Mouse (Mus musculus): Measurements from ENCODE around the gene Ccdc15. TPM values are rescaled to one million over a fixed set of nuclear protein-coding genes. Genes with fewer than 3 reads are reported as not detected.

Gene Ccdc15
- total and polyA plus RNA-seq, 3 experiments = 3.7 to 4.0 TPM; not detected in 1

GRCm38 (mm10) chr9:37295586-37295985 is 52.6 kb downstream of the Ccdc15 start:
- Histone ChIP-seq H3K27me3 (ENCODE audit: control insufficient read depth in 1 of 2, insufficient read depth in 2 of 2, low read length in 2 of 2) (no peaks in the 10 kb centered on the region), H3K79me2 (ENCODE audit: control insufficient read depth, insufficient read depth, low read length, poor library complexity) (no peaks in the 10 kb centered on the region), H3K4me3 (ENCODE audit: control insufficient read depth in 1 of 2, insufficient read depth in 1 of 2, low read depth in 2 of 2, low read length in 2 of 2) (no peak overlapping the region), H3K4me1 (ENCODE audit: control insufficient read depth in 1 of 2, insufficient read depth in 2 of 2, low read length in 2 of 2) (peaks cover 0 to 7% of the 10 kb centered on the region in 2 experiments; a peak in 2 of 4 replicates), H3K27ac (ENCODE audit: control insufficient read depth, low read depth, low read length) (no peak overlapping the region), H3K9me3 (replicated peaks; ENCODE audit: insufficient read depth, low read length) (no peaks in the 10 kb centered on the region), H3K9ac (ENCODE audit: control insufficient read depth, low read depth, low read length, poor library complexity, severe bottlenecking) (no peak overlapping the region), H3K36me3 (ENCODE audit: control insufficient read depth in 1 of 2, insufficient read depth in 2 of 2, low read length in 2 of 2) (peaks cover 0 to 4% of the 10 kb centered on the region in 2 experiments; a peak in 1 of 4 replicates)
- peak; percentile 51 for DNase-seq (ENCODE audit: low read depth, low spot score)
- 0 out of 2 replicates have a peak, but pooled peaks have one; percentile 9 for TF ChIP-seq ETS1 (IDR thresholded peaks at IDR 0.05; ENCODE audit: low read depth, low read length)
- peak; percentile 68; the same call in 1 of the 2 replicates for TF ChIP-seq GATA1 (IDR thresholded peaks at IDR 0.05; ENCODE audit: low read depth, low read length)
- TF ChIP-seq MYB (IDR thresholded peaks at IDR 0.05; ENCODE audit: low read depth, low read length) = peak; percentile 69
- 0 out of 2 replicates have a peak, but pooled peaks have one; percentile 34 for TF ChIP-seq HCFC1 (IDR thresholded peaks at IDR 0.05; ENCODE audit: low read depth, low read length)
- TF ChIP-seq ZMIZ1 (IDR thresholded peaks at IDR 0.05; ENCODE audit: low read depth, low read length) = no peak
- TF ChIP-seq EP300 (IDR thresholded peaks at IDR 0.05; ENCODE audit: low read depth in 1 of 2, low read length in 2 of 2) = peak; percentile 49 to 73; a peak in 3 of 4 replicates

GRCm38 (mm10) chr9:37266622-37267021 is 81.6 kb downstream of the Ccdc15 start:
- H3K4me1 ChIP-seq (ENCODE audit: control insufficient read depth in 1 of 2, insufficient read depth in 2 of 2, low read length in 2 of 2) = peaks cover 7 to 9% of the 10 kb centered on the region in 2 experiments
- TF ChIP-seq KAT2A (conservative IDR thresholded peaks at IDR 0.05; ENCODE audit: low read depth, low read length) = no peak
- peak; percentile 19; the same call in 1 of the 2 replicates for TF ChIP-seq TAL1 (IDR thresholded peaks at IDR 0.05; ENCODE audit: low read length)
- TF ChIP-seq SIN3A (IDR thresholded peaks at IDR 0.05; ENCODE audit: low read length) = peak; percentile 23; the same call in 1 of the 2 replicates
- no peak for TF ChIP-seq UBTF (IDR thresholded peaks at IDR 0.05; ENCODE audit: borderline replicate concordance, insufficient read depth, low read depth, low read length)
- TF ChIP-seq EP300 (IDR thresholded peaks at IDR 0.05; ENCODE audit: low read depth in 1 of 2, low read length in 2 of 2) = peak; percentile 40 to 64; a peak in 3 of 4 replicates
- no peak for TF ChIP-seq ETS1 (IDR thresholded peaks at IDR 0.05; ENCODE audit: low read depth, low read length)
- peak; percentile 73 for TF ChIP-seq GATA1 (IDR thresholded peaks at IDR 0.05; ENCODE audit: low read depth, low read length)
- no peak for TF ChIP-seq CHD1 (IDR thresholded peaks at IDR 0.05; ENCODE audit: low read depth, low read length)
- no peak for TF ChIP-seq CHD2 (IDR thresholded peaks at IDR 0.05; ENCODE audit: low read length)
- TF ChIP-seq TCF12 (IDR thresholded peaks at IDR 0.05; ENCODE audit: low read depth, low read length) = no peak
- H3K9me3 ChIP-seq (replicated peaks; ENCODE audit: insufficient read depth, low read length) = no peaks in the 10 kb centered on the region
- no peak overlapping the region for H3K27ac ChIP-seq (ENCODE audit: control insufficient read depth, low read depth, low read length)
- no peak overlapping the region for H3K4me3 ChIP-seq (ENCODE audit: control insufficient read depth in 1 of 2, insufficient read depth in 1 of 2, low read depth in 2 of 2, low read length in 2 of 2)
- H3K79me2 ChIP-seq (ENCODE audit: control insufficient read depth, insufficient read depth, low read length, poor library complexity) = no peaks in the 10 kb centered on the region
- peaks cover 0 to 18% of the 10 kb centered on the region in 2 experiments; a peak in 2 of 4 replicates for H3K36me3 ChIP-seq (ENCODE audit: control insufficient read depth in 1 of 2, insufficient read depth in 2 of 2, low read length in 2 of 2)
- DNase-seq (ENCODE audit: low read depth, low spot score) = peak; percentile 74
- no peaks in the 10 kb centered on the region for H3K27me3 ChIP-seq (ENCODE audit: control insufficient read depth in 1 of 2, insufficient read depth in 2 of 2, low read length in 2 of 2)
- no peak overlapping the region for H3K9ac ChIP-seq (ENCODE audit: control insufficient read depth, low read depth, low read length, poor library complexity, severe bottlenecking)

DNA sequence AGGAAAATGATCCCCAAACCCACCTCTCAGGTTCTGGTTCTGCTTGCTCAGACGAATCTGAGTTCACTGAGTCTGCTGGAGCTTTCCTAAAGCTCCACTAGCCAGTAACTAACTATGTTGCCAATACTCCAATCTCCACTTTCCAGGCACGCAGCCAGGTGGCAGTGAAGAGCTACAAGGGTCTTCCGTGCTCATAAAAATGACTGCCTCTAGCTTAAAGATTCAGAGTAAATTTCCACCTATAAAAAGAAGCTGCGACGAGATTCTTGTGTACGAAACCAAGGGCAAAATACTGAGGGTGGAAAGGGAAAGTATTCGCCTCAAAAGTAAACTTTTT is 92.4 kb downstream of the Ccdc15 start:
- no peak overlapping the region for H3K9ac ChIP-seq (ENCODE audit: control insufficient read depth, low read depth, low read length, poor library complexity, severe bottlenecking)
- H3K4me3 ChIP-seq (ENCODE audit: control insufficient read depth in 1 of 2, insufficient read depth in 1 of 2, low read depth in 2 of 2, low read length in 2 of 2) = no peak overlapping the region
- no peak overlapping the region for H3K27ac ChIP-seq (ENCODE audit: control insufficient read depth, low read depth, low read length)

More for the DNA sequence above, 92.4 kb downstream of the Ccdc15 start:
- H3K36me3 ChIP-seq (ENCODE audit: control insufficient read depth in 1 of 2, insufficient read depth in 2 of 2, low read length in 2 of 2) = no peaks in the 10 kb centered on the region
- DNase-seq (ENCODE audit: low read depth, low spot score) = peak; percentile 51
- H3K27me3 ChIP-seq (ENCODE audit: control insufficient read depth in 1 of 2, insufficient read depth in 2 of 2, low read length in 2 of 2) = no peaks in the 10 kb centered on the region
- no peak for TF ChIP-seq MAZ (IDR thresholded peaks at IDR 0.05; ENCODE audit: low read depth, low read length)
- TF ChIP-seq TBP (IDR thresholded peaks at IDR 0.05; ENCODE audit: low read depth, low read length) = no peak
- TF ChIP-seq CTCF (IDR thresholded peaks at IDR 0.05 in 2 of 3, conservative IDR thresholded peaks at IDR 0.05 in 1 of 3; ENCODE audit: control insufficient read depth in 1 of 3, insufficient read depth in 1 of 3, low read depth in 2 of 3, low read length in 3 of 3, poor library complexity in 1 of 3, severe bottlenecking in 1 of 3) = peak; percentile 18 to 45 (median 42); a peak in 5 of 6 replicates
- TF ChIP-seq MYB (IDR thresholded peaks at IDR 0.05; ENCODE audit: low read depth, low read length) = no peak
- no peak for TF ChIP-seq MXI1 (IDR thresholded peaks at IDR 0.05; ENCODE audit: low read depth, low read length)
- no peak for TF ChIP-seq POLR2A (IDR thresholded peaks at IDR 0.05; ENCODE audit: control insufficient read depth in 1 of 2, insufficient read depth in 1 of 2, low read depth in 1 of 2, low read length in 2 of 2, poor library complexity in 1 of 2)
- TF ChIP-seq CHD1 (IDR thresholded peaks at IDR 0.05; ENCODE audit: low read depth, low read length) = no peak
- TF ChIP-seq RAD21 (IDR thresholded peaks at IDR 0.05; ENCODE audit: low read depth, low read length) = peak; percentile 35
- TF ChIP-seq MEF2A (IDR thresholded peaks at IDR 0.05; ENCODE audit: extremely low read depth, insufficient replicate concordance, low read depth, low read length, poor library complexity, severe bottlenecking) = no peak
- no peak for TF ChIP-seq KAT2A (conservative IDR thresholded peaks at IDR 0.05; ENCODE audit: low read depth, low read length)
- TF ChIP-seq NELFE (IDR thresholded peaks at IDR 0.05; ENCODE audit: low read depth, low read length) = no peak
- TF ChIP-seq SIN3A (IDR thresholded peaks at IDR 0.05; ENCODE audit: low read length) = no peak
- peak; percentile 37; the same call in 1 of the 2 replicates for TF ChIP-seq SMC3 (IDR thresholded peaks at IDR 0.05; ENCODE audit: low read depth, low read length)
- no peak for TF ChIP-seq CHD2 (IDR thresholded peaks at IDR 0.05; ENCODE audit: low read length)
- no peaks in the 10 kb centered on the region for H3K4me1 ChIP-seq (ENCODE audit: control insufficient read depth in 1 of 2, insufficient read depth in 2 of 2, low read length in 2 of 2)
- no peaks in the 10 kb centered on the region for H3K9me3 ChIP-seq (replicated peaks; ENCODE audit: insufficient read depth, low read length)
- H3K79me2 ChIP-seq (ENCODE audit: control insufficient read depth, insufficient read depth, low read length, poor library complexity) = no peaks in the 10 kb centered on the region
